17 mouse cellular contexts compared by ENCODE assay signal in the genomic region with DNA sequence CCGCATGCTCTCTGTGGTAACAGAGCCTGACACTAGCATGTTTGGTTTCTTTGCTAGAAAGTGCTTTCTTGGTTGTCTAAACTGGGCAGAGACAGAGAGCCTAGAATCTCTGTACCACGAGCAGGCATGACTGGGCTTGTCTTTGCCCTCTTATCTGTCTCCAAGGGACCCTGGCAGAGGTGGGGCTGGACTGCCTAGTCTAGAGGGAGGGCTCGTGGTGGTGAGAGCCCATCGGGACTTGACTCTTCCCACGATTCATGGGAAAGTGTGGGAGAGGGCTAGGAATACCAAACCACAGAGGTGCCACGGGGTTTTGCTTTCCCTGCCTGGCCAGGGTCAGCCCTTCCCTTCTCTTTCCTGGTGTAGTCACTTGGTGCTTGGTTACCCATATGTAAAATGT.
A peak's percentile ranks its signal among the peaks of the same experiment; 100 is the strongest.
DNase-seq lines count a peak whose midpoint lies in the region; ATAC-seq and TF ChIP-seq lines count a peak whose summit lies in the region.
"Had no signal": no experiment of that assay in that cellular context is flagged by ENCODE, and none has a peak within 500 bp of the region (broad histone marks: within the 10 kb centered on the region; RNA-seq: fewer than 3 reads in every experiment).

No protein-coding gene starts in this region.

- H3K27ac ChIP-seq in kidney, embryonic 14.5 days (ENCODE audit: low read depth, low read length): no peak overlapping the region
- H3K27ac ChIP-seq in lung, postnatal 0 days (ENCODE audit: low read length): no peak overlapping the region
- H3K27ac ChIP-seq in hindbrain, embryonic 10.5 days: no peak overlapping the region
- H3K27ac ChIP-seq: embryonic facial prominence, embryonic 13.5 days; forebrain, embryonic 13.5 days; hindbrain, embryonic 14.5 days had no signal

- WGBS in kidney, embryonic 14.5 days: 48% methylated on average over 6 of the region's 6 CpGs
- WGBS in lung, postnatal 0 days: 38% methylated on average over 6 of the region's 6 CpGs
- 76% methylated on average over 6 of the region's 6 CpGs for WGBS in hindbrain, embryonic 10.5 days

- no peaks in the 10 kb centered on the region for H3K27me3 ChIP-seq in kidney, embryonic 14.5 days (ENCODE audit: control insufficient read depth, insufficient read depth, low read length)
- no peaks in the 10 kb centered on the region for H3K27me3 ChIP-seq in lung, postnatal 0 days (replicated peaks; ENCODE audit: insufficient read depth, low read length)
- H3K27me3 ChIP-seq in hindbrain, embryonic 10.5 days (ENCODE audit: insufficient read depth, poor library complexity, severe bottlenecking): no peaks in the 10 kb centered on the region
- H3K27me3 ChIP-seq: embryonic facial prominence, embryonic 13.5 days; forebrain, embryonic 13.5 days had no signal

- no peak overlapping the region for H3K4me2 ChIP-seq in kidney, embryonic 14.5 days (replicated peaks; ENCODE audit: low read depth, low read length)
- H3K4me2 ChIP-seq in lung, postnatal 0 days (replicated peaks; ENCODE audit: low read depth, low read length): no peak overlapping the region
- H3K4me2 ChIP-seq: embryonic facial prominence, embryonic 13.5 days; forebrain, embryonic 13.5 days; hindbrain, embryonic 14.5 days had no signal

- TF ChIP-seq CTCF in lung, postnatal 0 days (IDR thresholded peaks at IDR 0.05): no peak

- no peak for DNase-seq in kidney, postnatal 10 days
- DNase-seq in lung, postnatal 0 days (ENCODE audit: low spot score): no peak
- DNase-seq in lung, postnatal 25 days (ENCODE audit: low spot score): no peak
- peak; percentile 3 for DNase-seq in c-Kit-positive CD71-positive TER-119-positive erythroid progenitor cells, embryonic 14.5 days (ENCODE audit: low spot score)
- DNase-seq in hindbrain, embryonic 10.5 days (ENCODE audit: low spot score): no peak
- DNase-seq: adrenal gland, adult 8-10 months; cerebellum, adult 11-12 months; cerebellum, adult 9-10 months; cerebellum, postnatal 25 days; forebrain, postnatal 0 days; gastrocnemius, postnatal 14 days; heart, postnatal 10 days had no signal

- H3K4me3 ChIP-seq in kidney, embryonic 14.5 days (ENCODE audit: low read length): no peak overlapping the region
- H3K4me3 ChIP-seq in lung, postnatal 0 days (ENCODE audit: low read depth, low read length): no peak overlapping the region
- H3K4me3 ChIP-seq in hindbrain, embryonic 10.5 days: no peak overlapping the region
- H3K4me3 ChIP-seq: embryonic facial prominence, embryonic 13.5 days; forebrain, embryonic 13.5 days had no signal

- no peaks in the 10 kb centered on the region for H3K4me1 ChIP-seq in kidney, embryonic 14.5 days (ENCODE audit: control insufficient read depth, insufficient read depth, low read length)
- H3K4me1 ChIP-seq in lung, postnatal 0 days (ENCODE audit: insufficient read depth, low read depth, low read length): no peaks in the 10 kb centered on the region
- H3K4me1 ChIP-seq in hindbrain, embryonic 10.5 days (replicated peaks): 0 out of 2 replicates have a peak, but pooled peaks cover 2% of the 10 kb centered on the region
- H3K4me1 ChIP-seq: embryonic facial prominence, embryonic 13.5 days; forebrain, embryonic 13.5 days had no signal

- H3K36me3 ChIP-seq in kidney, embryonic 14.5 days (ENCODE audit: control insufficient read depth, insufficient read depth, low read length): no peaks in the 10 kb centered on the region
- no peaks in the 10 kb centered on the region for H3K36me3 ChIP-seq in lung, postnatal 0 days (ENCODE audit: insufficient read depth, low read length)
- no peaks in the 10 kb centered on the region for H3K36me3 ChIP-seq in hindbrain, embryonic 10.5 days
- H3K36me3 ChIP-seq: embryonic facial prominence, embryonic 13.5 days; G1E had no signal

- TF ChIP-seq EP300 in lung, postnatal 0 days (IDR thresholded peaks at IDR 0.05): no peak

- ATAC-seq in kidney, embryonic 14.5 days (ENCODE audit: low FRiP score, low TSS enrichment): peak; percentile 75; the same call in 1 of the 2 replicates
- ATAC-seq in lung, postnatal 0 days: 0 out of 2 replicates have a peak, but pooled peaks have one; percentile 9
- ATAC-seq: forebrain, embryonic 13.5 days; forebrain, postnatal 0 days had no signal

- no peak overlapping the region for H3K9ac ChIP-seq in kidney, embryonic 14.5 days (ENCODE audit: low read depth, low read length)
- no peak overlapping the region for H3K9ac ChIP-seq in lung, postnatal 0 days (replicated peaks; ENCODE audit: low read depth)
- H3K9ac ChIP-seq: embryonic facial prominence, embryonic 13.5 days; forebrain, embryonic 13.5 days; forebrain, postnatal 0 days; hindbrain, embryonic 14.5 days had no signal

- H3K9me3 ChIP-seq in kidney, embryonic 14.5 days (ENCODE audit: control insufficient read depth, low read length): no peaks in the 10 kb centered on the region
- H3K9me3 ChIP-seq in lung, postnatal 0 days (ENCODE audit: low read length): no peaks in the 10 kb centered on the region
- H3K9me3 ChIP-seq in hindbrain, embryonic 10.5 days: no peaks in the 10 kb centered on the region
- H3K9me3 ChIP-seq: embryonic facial prominence, embryonic 13.5 days; forebrain, embryonic 13.5 days; G1E had no signal
